Mouse (Mus musculus) adrenal gland, postnatal 14 days (tissue): ENCODE data around the gene Casc3. TPM values are rescaled to one million over a fixed set of nuclear protein-coding genes. Genes with fewer than 3 reads are reported as not detected.

Experiments used
- DNase-seq: peaks from one replicate; pipeline ENCODE4 v3.0.0; 2021; ENCODE audit warnings: mixed read lengths
- total RNA-seq: library from RNA; stranded (reverse); gene quantifications from 2 replicates; pipeline ENCODE4 v1.2.3, GENCODE M21; 2021

Casc3 gene
- total RNA-seq, 1 experiment from 2014 or later = 37.8 TPM

- peak; percentile 89 for DNase-seq
Measured at GRCm38 (mm10) chr11:98772667-98773171, 32.0 kb upstream of the Casc3 start.

DNA sequence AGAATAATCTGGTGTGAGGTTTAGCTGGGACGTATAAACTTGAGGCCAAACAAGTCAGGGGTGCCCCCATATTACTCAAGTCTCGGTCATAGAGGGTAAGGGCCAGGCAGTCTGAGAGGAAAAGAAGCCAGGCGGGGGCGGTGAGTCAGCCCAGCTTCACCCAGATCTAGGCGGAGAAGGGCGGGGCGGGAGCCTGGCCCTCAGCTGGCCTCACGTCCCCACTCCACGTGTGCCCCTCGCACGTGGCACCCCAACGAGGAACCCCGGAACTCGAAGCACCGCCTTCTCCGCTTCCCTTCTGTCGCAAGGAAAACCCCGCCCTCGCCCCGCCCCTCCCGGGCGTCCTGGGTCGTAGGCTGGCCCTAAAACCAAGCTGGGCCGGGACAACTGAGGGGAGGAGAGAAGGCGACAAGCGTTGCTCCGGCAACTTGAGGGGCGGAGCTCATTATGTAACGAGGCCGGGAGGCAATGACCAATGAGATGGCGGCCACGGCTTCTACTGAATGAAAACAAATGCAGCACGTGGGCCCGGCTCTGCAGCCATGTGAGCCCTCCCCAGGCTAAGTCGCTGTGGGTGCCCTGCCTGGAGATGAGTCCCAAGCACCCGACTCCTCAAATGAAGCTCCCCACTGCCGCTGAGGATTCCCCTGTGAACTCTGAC lies 30.9 kb upstream of the Casc3 start:
- DNase-seq = peak; percentile 100

- DNase-seq = no peak
Measured at GRCm38 (mm10) chr11:98774582-98775347, 29.9 kb upstream of the Casc3 start, which contains the start of gene Nr1d1. Nr1d1 (minus strand) TSS chr11:98775333.

- peak; percentile 100 for DNase-seq
Measured at GRCm38 (mm10) chr11:98775348-98776051, 29.2 kb upstream of the Casc3 start.

- no peak for DNase-seq
Measured at GRCm38 (mm10) chr11:98776052-98776764, 28.5 kb upstream of the Casc3 start.

GRCm38 (mm10) chr11:98776843-98777590 lies 27.7 kb upstream of the Casc3 start:
- peak; percentile 81 for DNase-seq

DNA sequence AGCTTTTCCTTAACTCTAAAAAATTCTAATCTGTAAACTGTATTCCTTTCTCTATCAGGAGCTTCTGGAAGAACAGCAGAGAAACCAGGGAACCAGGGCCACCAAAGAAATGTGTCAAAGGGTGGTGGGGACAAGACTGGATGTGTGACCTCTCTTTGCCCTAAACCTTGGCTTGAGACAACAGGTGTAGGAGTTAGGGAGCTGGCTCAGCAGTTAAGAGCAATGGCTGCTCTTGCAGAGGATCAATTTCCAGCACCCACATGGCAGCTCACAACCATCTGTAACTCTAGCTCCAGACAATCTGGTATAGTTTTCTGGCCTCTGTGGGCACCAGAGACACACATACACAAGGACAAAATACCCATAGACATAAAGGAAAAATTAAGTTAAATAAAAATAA lies 26.8 kb upstream of the Casc3 start:
- peak; percentile 4 for DNase-seq

DNA sequence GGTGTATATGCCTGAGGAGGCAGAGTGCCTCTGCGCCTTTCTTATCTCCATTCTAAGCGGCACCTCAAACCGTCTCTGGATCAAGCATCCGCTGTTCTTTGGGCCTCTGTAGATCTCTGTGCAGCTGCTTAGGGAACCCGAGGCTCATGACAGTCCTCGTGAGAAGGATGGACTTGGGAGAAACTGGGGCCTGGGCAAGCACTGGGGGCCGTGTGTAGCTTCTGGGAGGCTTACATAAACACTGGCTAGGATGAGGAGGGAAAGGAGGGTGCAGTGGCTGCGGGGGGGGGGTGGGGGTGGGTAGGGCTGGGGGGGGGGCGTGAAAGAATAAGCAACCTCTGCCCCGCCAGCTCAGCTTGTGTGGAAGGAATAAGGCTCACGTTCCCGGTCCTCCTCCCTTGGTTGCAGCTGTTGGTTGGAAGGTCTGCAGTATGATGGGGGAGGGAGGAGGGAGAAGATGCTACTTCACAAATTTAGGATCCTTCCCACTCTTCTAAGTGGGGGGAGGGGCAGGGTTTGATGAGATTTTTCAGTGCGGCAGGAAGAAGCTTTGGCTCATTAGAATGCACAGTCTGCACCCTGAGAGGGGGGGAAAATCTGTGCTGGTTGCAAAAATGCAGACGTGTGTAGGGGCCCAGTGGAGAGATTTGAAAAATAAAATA lies 22.7 kb upstream of the Casc3 start:
- DNase-seq = peak; percentile 55

- DNase-seq = peak; percentile 53
Measured at GRCm38 (mm10) chr11:98782651-98783235, 22.0 kb upstream of the Casc3 start.

DNA sequence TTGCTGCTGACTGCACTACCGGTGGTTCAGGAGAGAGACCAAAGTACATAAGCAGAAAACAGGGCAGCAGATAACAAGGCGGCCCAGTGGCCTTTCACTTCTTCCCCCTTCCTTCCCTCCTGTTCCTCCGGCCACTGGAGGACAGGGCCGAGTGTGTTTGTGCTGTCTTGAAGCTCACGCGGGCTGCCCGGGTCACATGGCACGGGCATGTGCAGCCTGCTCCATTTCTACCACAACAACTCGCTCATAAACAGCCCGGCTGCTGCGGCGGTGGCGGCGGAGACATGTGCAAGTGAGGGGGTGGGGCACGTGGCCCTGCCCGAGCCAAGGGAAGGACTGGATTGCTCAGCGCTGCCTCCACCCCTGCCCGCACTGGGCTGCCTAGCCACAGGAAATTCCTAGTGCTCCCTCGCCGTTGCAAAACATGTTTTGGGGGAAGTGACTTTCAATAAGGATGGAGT lies 21.4 kb upstream of the Casc3 start:
- DNase-seq = peak; percentile 99

DNA sequence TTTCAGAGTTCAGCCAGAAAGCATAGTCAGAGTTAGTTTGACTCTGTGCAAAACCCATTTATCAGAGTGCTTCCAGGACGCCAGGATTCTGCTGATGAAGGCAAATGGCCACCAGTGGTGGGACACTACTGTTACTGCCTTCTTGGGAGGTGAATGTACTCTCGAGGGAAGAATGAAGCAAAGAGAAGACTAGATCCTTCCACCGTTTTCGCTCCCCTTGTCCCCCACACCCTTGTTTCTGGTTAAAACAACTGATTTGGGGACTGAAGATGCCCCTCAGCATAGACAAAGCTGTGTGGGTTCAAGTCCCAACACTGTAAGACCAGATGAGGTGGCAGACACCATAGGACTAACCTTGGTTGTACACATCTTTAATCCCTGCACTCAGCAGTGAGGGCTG lies 20.6 kb upstream of the Casc3 start:
- DNase-seq = no peak

DNA sequence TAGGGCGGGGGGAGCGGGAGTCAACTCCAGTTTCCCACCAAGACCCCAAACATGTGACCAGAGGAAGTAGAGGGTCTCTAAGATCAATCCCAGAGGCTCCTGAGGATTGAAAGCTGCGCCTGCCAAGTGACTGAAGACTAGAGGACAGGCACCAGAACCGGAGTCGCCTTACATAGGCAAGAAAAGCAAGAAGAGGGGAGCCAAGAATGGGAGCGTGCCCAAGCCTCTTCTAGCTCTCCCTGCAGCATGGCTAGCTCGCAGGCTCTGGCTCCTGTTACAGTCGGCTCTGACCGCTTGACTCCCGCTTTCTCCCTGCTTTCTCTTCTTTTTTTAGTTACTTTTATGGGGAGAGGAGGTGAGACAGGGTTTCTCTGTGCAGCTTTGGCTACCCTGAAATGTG lies 19.5 kb upstream of the Casc3 start:
- peak; percentile 27 for DNase-seq

- peak; percentile 88 for DNase-seq
Measured at GRCm38 (mm10) chr11:98785772-98786281, 18.9 kb upstream of the Casc3 start.

DNA sequence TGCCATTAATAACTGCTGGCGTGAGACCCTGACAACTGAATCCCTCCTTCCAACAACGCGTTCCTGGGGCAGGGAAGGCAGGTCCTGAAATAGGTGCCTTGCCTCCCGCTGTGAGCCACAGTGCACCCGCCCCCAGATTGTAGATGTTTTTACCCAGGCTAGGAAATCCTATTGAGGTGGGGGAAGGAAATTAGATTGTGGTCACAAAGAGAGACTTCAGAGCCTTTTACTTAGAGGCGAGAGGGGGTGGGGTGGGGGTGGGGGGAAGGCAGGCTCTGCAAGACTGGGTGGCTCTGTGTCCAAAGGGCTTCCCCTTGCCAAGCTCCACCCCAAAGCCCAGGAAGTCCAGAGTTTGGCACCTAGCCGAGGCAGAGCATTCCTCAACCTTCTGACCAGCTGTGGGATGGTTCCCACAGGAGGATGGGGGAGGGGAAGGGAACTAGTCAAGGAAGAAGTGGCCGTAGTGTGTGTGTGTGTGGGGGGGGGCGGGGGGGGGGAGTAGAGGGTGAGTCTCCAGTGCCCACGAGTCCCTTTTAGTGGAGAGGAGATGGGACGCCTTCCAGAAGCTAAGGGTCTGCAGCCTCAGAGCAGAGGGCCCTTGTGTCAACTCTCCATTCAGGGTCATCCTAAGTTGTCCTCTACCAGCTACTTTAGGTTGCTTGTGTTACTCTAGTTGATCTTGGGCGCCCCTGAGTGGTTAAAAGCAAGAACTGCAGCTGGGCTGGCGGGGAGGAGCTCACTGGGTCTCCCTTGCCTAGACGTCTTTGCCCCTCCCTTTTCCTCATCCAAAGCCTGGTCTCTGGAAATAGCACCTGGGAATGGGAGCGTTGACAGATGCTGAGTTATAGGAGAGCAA lies 18.1 kb upstream of the Casc3 start:
- peak; percentile 97 for DNase-seq

DNA sequence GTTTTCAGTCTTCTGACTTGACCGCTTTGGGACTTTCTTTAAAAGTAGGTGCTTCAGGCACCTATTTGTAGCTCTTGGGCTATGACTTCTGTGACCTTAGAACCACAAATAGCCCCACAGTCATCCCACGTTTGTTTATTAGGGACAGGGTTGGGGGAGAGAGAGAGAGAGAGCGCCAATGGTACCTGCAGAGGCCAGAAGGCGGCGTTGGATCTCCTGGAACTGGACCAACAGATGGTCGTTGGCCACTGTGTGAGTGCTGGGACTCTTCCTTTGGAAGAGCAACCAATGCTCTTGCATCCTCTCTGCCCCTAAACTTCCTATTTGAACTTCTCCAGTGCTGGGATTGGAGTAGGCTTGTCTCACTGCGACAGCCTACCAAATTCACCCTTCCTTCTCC lies 17.5 kb upstream of the Casc3 start:
- peak; percentile 33 for DNase-seq

- DNase-seq = peak; percentile 26
Measured at GRCm38 (mm10) chr11:98787691-98788090, 17.0 kb upstream of the Casc3 start.

DNA sequence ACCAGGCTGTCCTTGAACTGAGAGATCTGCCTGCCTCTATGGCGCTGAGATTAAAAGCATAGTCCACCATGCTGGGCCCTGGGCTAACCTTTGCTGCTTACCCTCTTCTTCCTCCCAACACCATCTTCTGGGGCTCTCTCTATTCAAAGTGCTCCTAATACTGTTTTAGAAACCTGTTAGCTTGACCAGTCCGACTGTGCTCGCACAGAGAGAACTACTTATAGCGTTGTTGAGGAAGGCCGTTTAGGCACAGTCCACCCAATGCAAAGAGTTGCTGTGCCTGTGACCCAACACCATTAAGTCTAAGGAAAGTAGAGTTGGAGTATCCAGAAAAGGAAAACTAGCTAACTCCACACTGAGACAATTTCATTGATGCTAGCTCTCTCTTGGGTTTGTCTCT lies 16.6 kb upstream of the Casc3 start:
- DNase-seq = peak; percentile 4

- peak; percentile 94 for DNase-seq
Measured at GRCm38 (mm10) chr11:98788550-98789218, 16.0 kb upstream of the Casc3 start.
